Mouse (Mus musculus) spleen, adult 2 months (tissue): ENCODE results near the gene Lin54.
A peak's percentile ranks its signal among the peaks of the same experiment; 100 is the strongest.

Experiments used
- CTCF ChIP-seq: fragments of 200-500 bp; IDR thresholded peaks from 2 replicates; pipeline ENCODE4 v1.5.1; 2011; ENCODE audit warnings: mild to moderate bottlenecking, inconsistent platforms; ENCODE audit not compliant: insufficient read depth, insufficient read length, insufficient replicate concordance; ENCODE audit errors: extremely low read depth
- POLR2A ChIP-seq: fragments of 200-500 bp; IDR thresholded peaks from 2 replicates; pipeline ENCODE4 v1.6.1; 2011; ENCODE audit warnings: low read depth, low read length, inconsistent platforms

DNA sequence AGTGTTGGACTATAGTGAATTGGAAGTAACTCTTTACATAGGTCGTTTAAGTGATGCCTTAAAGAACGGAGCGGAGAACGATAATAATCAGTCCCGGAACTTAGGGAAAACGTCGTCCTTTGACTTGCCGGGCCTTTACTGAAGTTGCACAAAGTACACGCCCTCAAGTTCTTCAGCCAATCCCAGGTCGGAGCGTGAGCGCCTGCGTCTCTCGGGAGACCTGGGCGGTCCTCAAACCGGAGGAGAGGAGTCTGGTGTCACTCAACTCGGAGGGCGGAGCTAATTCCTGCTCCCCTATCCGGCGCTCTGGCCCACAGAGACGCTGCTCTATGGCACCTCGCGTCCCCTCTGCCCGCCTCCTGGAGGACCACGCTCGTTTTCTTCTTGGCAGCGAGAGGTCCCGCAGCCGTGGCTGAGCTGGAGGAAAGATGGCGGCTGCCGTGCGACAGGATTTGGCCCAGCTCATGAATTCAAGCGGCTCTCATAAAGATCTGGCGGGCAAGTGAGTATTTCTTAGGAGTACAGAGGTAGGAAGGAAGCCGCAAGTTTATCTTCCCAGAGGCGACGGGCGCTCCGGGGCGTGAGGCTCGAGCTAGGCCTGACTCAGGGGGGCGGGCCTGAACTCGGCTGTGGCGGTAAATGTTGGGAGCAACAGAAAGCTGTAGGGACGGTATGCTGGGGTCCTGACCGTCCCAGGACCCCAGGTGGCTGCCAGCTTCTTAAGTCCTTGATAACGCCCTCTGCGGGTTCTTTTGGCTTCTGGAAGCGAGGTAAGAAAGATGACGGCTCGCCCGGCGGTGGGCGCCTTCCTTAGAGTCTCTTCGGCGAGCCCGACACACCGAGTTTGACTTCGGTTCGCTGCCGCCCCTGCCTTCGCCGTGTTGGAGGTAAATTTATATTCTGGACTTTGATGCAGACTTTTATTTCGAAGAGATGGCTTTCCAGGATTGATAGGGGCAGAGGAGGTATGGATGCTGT is 17.9 kb upstream of the Lin54 start, which contains the start of gene Cops4:
- TF ChIP-seq POLR2A (peak; percentile 27; the same call in 1 of the 2 replicates), CTCF (no peak)
